Mouse (Mus musculus) stomach, embryonic 15.5 days (tissue): ENCODE measurements around the gene Fgf14. TPM values are rescaled to one million over a fixed set of nuclear protein-coding genes. Genes with fewer than 3 reads are reported as not detected.

Source experiments
- ATAC-seq: fragments of 200-750 bp; cut with Nextera tagmentation; 2 replicates; pipeline ENCODE4 v1.8.0; 2017; ENCODE audit warnings: low read depth, moderate number of reproducible peaks, moderate TSS enrichment; ENCODE audit not compliant: insufficient read depth, low FRiP score
- H3K27ac ChIP-seq: fragments of 300-500 bp; sonication (generic); 2 replicates; pipeline ENCODE4 v1.5.1; 2015; ENCODE audit warnings: mild to moderate bottlenecking, inconsistent platforms
- H3K27me3 ChIP-seq: fragments of 300-500 bp; sonication (generic); replicated peaks from 2 replicates; pipeline ENCODE4 v1.6.1; 2015; ENCODE audit warnings: inconsistent platforms
- H3K36me3 ChIP-seq: fragments of 300-500 bp; sonication (generic); 2 replicates; pipeline ENCODE4 v1.6.1; 2015; ENCODE audit warnings: inconsistent platforms
- H3K4me1 ChIP-seq: fragments of 300-500 bp; sonication (generic); 2 replicates; pipeline ENCODE4 v1.6.1; 2015; ENCODE audit warnings: inconsistent platforms
- H3K4me2 ChIP-seq: fragments of 300-500 bp; sonication (generic); 2 replicates; pipeline ENCODE4 v1.6.1; 2015; ENCODE audit warnings: mild to moderate bottlenecking, inconsistent platforms
- H3K4me3 ChIP-seq: fragments of 300-500 bp; sonication (generic); replicated peaks from 2 replicates; pipeline ENCODE4 v1.5.1; 2015; ENCODE audit warnings: inconsistent platforms
- H3K9ac ChIP-seq: fragments of 300-500 bp; sonication (generic); 2 replicates; pipeline ENCODE4 v1.6.1; 2015; ENCODE audit warnings: inconsistent platforms
- H3K9me3 ChIP-seq: fragments of 300-500 bp; sonication (generic); 2 replicates; pipeline ENCODE4 v1.6.1; 2016; ENCODE audit warnings: inconsistent platforms
- WGBS: fragments of 180-500 bp; shearing (Covaris S2); methylation state at CpG from one replicate; pipeline ENCODE4 v1.1.7; 2015; 5-methylcytosine and 5-hydroxymethylcytosine counted together
- polyA plus RNA-seq: library from polyadenylated mRNA; unstranded; fragments of >200 nt; fragmentation: Nextera tagmentation; extraction: Ambion mirVana; gene quantifications from 2 replicates; pipeline ENCODE4 v1.2.1, GENCODE M21; 2015

Fgf14 gene
- polyA plus RNA-seq = 1.5 and 1.9 TPM in 2 replicates

GRCm38 (mm10) chr14:124676506-124677177, at the start of gene Fgf14:
TSS of gene Fgf14 (minus strand) at chr14:124677127.
- peaks cover 8% of the 10 kb centered on the region; the same call in 1 of the 2 replicates for H3K4me1 ChIP-seq
- H3K4me2 ChIP-seq = peak within 1 kb of the TSS; percentile 76
- no peaks in the 10 kb centered on the region for H3K36me3 ChIP-seq
- no peak within 1 kb of the TSS for H3K9ac ChIP-seq
- peak within 1 kb of the TSS; percentile 39 for H3K4me3 ChIP-seq
- ATAC-seq = no peak
- no peak within 1 kb of the TSS for H3K27ac ChIP-seq
- no peaks in the 10 kb centered on the region for H3K9me3 ChIP-seq
- no peaks in the 10 kb centered on the region for H3K27me3 ChIP-seq
- 18% methylated on average over 12 of the region's 12 CpGs for WGBS

DNA sequence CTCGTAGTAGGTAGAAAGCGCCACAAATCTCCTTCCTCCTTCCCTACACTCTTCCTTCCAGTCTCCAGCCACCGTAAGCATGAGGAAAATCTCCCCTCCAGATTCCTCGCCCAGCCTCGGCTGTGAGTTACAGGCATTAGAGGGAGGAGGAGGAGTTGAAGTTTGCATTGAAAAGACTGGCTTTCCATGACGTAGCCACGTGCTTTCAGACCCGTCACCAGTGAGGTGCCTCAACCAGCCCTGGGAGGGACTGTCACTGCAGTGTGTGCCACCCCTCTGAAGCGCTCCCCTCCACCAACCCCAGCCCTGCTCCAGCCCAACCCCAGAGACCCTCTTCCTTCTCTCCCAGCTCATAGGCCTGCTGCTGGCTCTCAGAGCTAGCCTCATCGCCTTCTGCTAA, 452 bp upstream of the Fgf14 start:
- H3K27ac ChIP-seq = no peak overlapping the region
- H3K4me3 ChIP-seq = peak overlapping the region; percentile 39
- WGBS = 5% methylated on average over 10 of the region's 10 CpGs
- no peaks in the 10 kb centered on the region for H3K36me3 ChIP-seq
- peaks cover 8% of the 10 kb centered on the region; the same call in 1 of the 2 replicates for H3K4me1 ChIP-seq
- H3K9ac ChIP-seq = no peak overlapping the region
- peak; percentile 85 for ATAC-seq
- H3K9me3 ChIP-seq = no peaks in the 10 kb centered on the region
- peak overlapping the region; percentile 76 for H3K4me2 ChIP-seq
- H3K27me3 ChIP-seq = no peaks in the 10 kb centered on the region

- Histone ChIP-seq H3K27me3 (no peaks in the 10 kb centered on the region), H3K9me3 (no peaks in the 10 kb centered on the region), H3K36me3 (no peaks in the 10 kb centered on the region), H3K4me2 (peak overlapping the region; percentile 76), H3K27ac (no peak overlapping the region), H3K4me1 (peaks cover 8% of the 10 kb centered on the region; the same call in 1 of the 2 replicates), H3K4me3 (peak overlapping the region; percentile 39), H3K9ac (no peak overlapping the region)
- WGBS = 15% methylated on average over 23 of the region's 23 CpGs
- no peak for ATAC-seq
These were observed 1.0 kb downstream of the Fgf14 start for GRCm38 (mm10) chr14:124675654-124676505.

- 3% methylated on average over 21 of the region's 21 CpGs for WGBS
These were observed 1.7 kb downstream of the Fgf14 start for GRCm38 (mm10) chr14:124675142-124675653.

DNA sequence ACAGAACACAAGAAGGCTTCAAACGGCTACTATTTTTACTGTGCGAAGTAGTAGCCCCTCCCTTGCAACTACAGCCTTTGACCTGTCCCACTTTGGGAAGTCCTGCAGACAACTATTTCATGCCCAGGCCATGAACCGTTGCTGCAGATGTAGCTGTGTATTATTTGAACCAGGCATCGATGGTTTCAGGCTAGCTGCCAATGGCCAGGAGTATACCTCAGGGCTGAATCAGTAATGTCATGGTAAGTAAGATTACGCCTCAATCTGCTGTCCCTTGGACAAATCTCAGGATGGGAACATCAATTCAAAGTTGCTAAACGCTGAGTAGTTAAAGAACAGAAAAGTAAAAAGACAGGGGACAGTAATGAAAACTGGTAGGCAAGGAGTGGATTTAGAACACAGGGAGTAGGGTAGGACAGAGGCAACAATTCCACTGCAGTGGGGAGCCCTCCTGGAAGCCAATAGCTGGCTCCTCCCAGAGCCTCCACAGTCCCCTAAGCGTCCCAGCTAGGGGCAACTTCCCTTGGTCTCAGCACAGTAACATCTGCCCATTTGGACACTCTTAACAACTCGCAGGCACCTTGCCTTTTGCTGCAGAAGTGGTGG, 2.3 kb downstream of the Fgf14 start:
- Histone ChIP-seq H3K4me1 (peaks cover 10% of the 10 kb centered on the region; the same call in 1 of the 2 replicates), H3K9ac (no peak overlapping the region), H3K27me3 (no peaks in the 10 kb centered on the region), H3K4me3 (peak overlapping the region; percentile 39), H3K4me2 (peak overlapping the region; percentile 76), H3K36me3 (no peaks in the 10 kb centered on the region), H3K27ac (no peak overlapping the region), H3K9me3 (no peaks in the 10 kb centered on the region)
- ATAC-seq = no peak
- WGBS = 48% methylated on average over 8 of the region's 8 CpGs

More at GRCm38 (mm10) chr14:124675142-124675653, 1.7 kb downstream of the Fgf14 start:
- Histone ChIP-seq H3K27ac (no peak overlapping the region), H3K4me2 (peak overlapping the region; percentile 76), H3K9ac (no peak overlapping the region), H3K9me3 (no peaks in the 10 kb centered on the region), H3K27me3 (no peaks in the 10 kb centered on the region), H3K4me3 (peak overlapping the region; percentile 39), H3K4me1 (peaks cover 8% of the 10 kb centered on the region; the same call in 1 of the 2 replicates), H3K36me3 (no peaks in the 10 kb centered on the region)
- ATAC-seq = peak; percentile 37; the same call in 1 of the 2 replicates

DNA sequence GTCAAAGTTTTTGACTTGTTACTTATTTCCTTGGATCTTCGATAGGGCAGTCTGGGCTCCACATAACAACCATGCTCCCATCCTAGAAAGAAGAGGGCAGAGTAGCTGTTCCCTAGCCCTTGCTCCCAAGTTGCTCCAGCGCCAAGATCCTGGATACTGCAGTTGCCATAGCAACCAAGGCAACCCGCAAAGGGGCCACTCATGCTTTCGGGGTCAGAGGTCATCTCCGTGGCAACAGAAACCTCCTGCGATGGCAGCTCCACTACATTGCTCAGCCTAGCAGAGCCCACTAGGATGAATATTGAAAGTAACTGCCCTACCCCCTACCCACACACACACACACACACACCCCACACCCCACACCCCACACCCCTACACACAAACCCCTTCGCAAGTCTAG, 7.2 kb downstream of the Fgf14 start:
- no peak for ATAC-seq
- WGBS = 13% methylated on average over 7 of the region's 7 CpGs

DNA sequence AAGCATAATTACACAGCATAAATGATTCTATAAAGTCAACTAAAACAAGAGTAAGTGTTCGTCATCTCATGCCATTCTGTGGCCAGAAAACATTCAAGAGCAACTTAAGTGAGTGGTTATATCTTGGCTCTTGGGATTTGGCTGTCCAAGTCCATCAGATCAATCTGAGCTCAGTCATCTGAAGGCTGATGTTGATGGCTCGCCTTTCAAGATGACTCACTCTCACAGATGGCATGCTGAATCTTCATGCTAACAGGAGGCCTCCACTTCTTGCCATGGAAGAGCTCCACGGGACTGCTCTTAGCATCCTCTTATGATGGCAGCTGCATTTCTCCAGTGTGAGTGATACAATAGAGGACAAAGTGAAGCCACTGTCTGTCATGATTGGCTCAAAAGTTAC, 34.1 kb downstream of the Fgf14 start:
- ATAC-seq = no peak
- H3K9me3 ChIP-seq = no peaks in the 10 kb centered on the region
- WGBS = 67% methylated on average over 3 of the region's 3 CpGs
- H3K4me2 ChIP-seq = no peak overlapping the region
- no peaks in the 10 kb centered on the region for H3K4me1 ChIP-seq
- no peak overlapping the region for H3K9ac ChIP-seq
- H3K36me3 ChIP-seq = no peaks in the 10 kb centered on the region
- H3K4me3 ChIP-seq = no peak overlapping the region
- no peaks in the 10 kb centered on the region for H3K27me3 ChIP-seq
- no peak overlapping the region for H3K27ac ChIP-seq

More for the DNA sequence above, 7.2 kb downstream of the Fgf14 start:
- H3K9me3 ChIP-seq = no peaks in the 10 kb centered on the region
- no peak overlapping the region for H3K4me3 ChIP-seq
- no peaks in the 10 kb centered on the region for H3K27me3 ChIP-seq
- H3K9ac ChIP-seq = no peak overlapping the region
- H3K27ac ChIP-seq = no peak overlapping the region
- no peak overlapping the region for H3K4me2 ChIP-seq
- H3K36me3 ChIP-seq = no peaks in the 10 kb centered on the region
- H3K4me1 ChIP-seq = peaks cover 3% of the 10 kb centered on the region; the same call in 1 of the 2 replicates

DNA sequence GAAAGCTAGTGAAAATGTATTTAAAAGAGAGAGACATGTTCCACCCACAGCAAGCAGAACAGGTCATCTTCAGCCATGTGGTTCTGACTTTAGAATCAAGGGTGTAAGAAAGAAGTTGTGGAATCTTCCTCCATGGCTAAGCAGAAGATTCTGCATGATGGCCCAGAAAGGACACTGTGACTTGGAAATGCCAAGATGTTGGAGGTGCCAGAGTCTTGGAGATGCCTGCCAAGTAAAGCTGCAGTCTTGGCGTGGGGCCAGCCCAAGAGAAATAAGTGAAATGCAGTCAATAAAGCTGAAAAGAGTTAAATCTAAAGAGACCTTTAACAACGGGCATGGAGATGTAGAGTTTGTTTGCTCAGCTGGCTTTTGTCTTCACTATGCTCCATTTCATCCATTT, 42.0 kb downstream of the Fgf14 start:
- Histone ChIP-seq H3K4me3 (no peak overlapping the region), H3K9me3 (no peaks in the 10 kb centered on the region), H3K36me3 (no peaks in the 10 kb centered on the region), H3K4me2 (no peak overlapping the region), H3K9ac (no peak overlapping the region), H3K27ac (no peak overlapping the region), H3K4me1 (no peaks in the 10 kb centered on the region), H3K27me3 (no peaks in the 10 kb centered on the region)
- 50% methylated on average over 2 of the region's 2 CpGs for WGBS
- no peak for ATAC-seq

- Histone ChIP-seq H3K27ac (no peak overlapping the region), H3K36me3 (no peaks in the 10 kb centered on the region)
- WGBS = 54% methylated on average over 2 of the region's 2 CpGs
These were observed 63.5 kb downstream of the Fgf14 start for GRCm38 (mm10) chr14:124613473-124613872.

GRCm38 (mm10) chr14:124606036-124606711, 70.8 kb downstream of the Fgf14 start:
- Histone ChIP-seq H3K27ac (no peak overlapping the region), H3K4me2 (no peak overlapping the region), H3K4me3 (no peak overlapping the region), H3K9ac (no peak overlapping the region), H3K9me3 (no peaks in the 10 kb centered on the region), H3K27me3 (no peaks in the 10 kb centered on the region), H3K4me1 (no peaks in the 10 kb centered on the region), H3K36me3 (no peaks in the 10 kb centered on the region)
- 88% methylated on average over 2 of the region's 2 CpGs for WGBS
- ATAC-seq = no peak

More at GRCm38 (mm10) chr14:124613473-124613872, 63.5 kb downstream of the Fgf14 start:
- Histone ChIP-seq H3K9ac (no peak overlapping the region), H3K9me3 (no peaks in the 10 kb centered on the region), H3K27me3 (no peaks in the 10 kb centered on the region), H3K4me1 (no peaks in the 10 kb centered on the region), H3K4me2 (no peak overlapping the region), H3K4me3 (no peak overlapping the region)
- no peak for ATAC-seq

DNA sequence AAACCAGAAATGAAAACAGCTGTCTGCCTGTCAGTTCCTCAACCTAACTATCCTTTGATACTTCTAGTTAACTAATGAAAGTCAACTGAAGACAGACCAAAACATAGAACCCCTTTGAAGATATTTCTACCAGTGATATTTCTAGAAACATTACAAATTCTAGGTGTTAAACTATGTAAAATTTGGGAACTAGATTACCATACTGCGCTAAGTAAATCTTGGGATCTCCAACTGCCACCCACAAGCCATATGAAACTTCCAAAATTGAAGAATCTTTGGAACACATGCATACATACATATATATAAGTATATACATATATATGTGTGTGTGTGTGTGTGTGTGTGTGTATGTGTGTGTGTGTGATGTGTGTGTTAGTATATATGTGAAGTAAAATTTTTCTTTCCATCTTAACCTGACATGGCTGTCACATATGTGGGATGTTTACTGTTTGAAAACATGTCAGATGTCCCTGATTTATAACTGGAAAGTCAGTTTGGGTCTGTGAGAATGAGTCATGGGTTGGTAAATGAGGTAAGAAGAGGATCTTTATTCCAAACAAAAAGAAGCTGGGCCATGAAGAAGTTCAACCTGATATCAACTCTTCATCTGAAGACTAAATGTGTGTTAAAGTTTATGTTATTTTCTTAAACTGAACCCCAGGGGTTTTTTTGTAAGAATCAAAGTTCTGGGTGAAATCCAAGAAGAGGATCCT, 71.7 kb downstream of the Fgf14 start:
- no peak for ATAC-seq
- H3K9ac ChIP-seq = no peak overlapping the region
- WGBS = 80% methylated on average over 1 of the region's 1 CpGs
- H3K36me3 ChIP-seq = no peaks in the 10 kb centered on the region
- H3K4me3 ChIP-seq = no peak overlapping the region
- no peak overlapping the region for H3K4me2 ChIP-seq
- H3K27me3 ChIP-seq = no peaks in the 10 kb centered on the region
- no peaks in the 10 kb centered on the region for H3K4me1 ChIP-seq
- H3K9me3 ChIP-seq = no peaks in the 10 kb centered on the region
- no peak overlapping the region for H3K27ac ChIP-seq
